Mouse (Mus musculus) embryonic stem cell, embryonic (primary cell): ENCODE data around the gene Pard3b.

ENCODE experiments used
- CTCF ChIA-PET, 4 experiments: fragments of 300-600 bp in 2 of 4; fragments of 350-600 bp in 2 of 4; sonication (Branson Sonifier 250); formaldehyde crosslinking; loops; one replicate each; lab custom pipeline; 2022; ENCODE audit warnings: inconsistent platforms in 2 of 4; lab: Charles Lee
- POLR2A ChIA-PET, 4 experiments: fragments of 300-600 bp in 2 of 4; fragments of 350-600 bp in 2 of 4; sonication (Branson Sonifier 250); formaldehyde crosslinking; loops; one replicate each; lab custom pipeline; 2022; ENCODE audit warnings: antibody characterized with exemption in 4 of 4, inconsistent platforms in 1 of 4; lab: Charles Lee

Gene Pard3b

DNA sequence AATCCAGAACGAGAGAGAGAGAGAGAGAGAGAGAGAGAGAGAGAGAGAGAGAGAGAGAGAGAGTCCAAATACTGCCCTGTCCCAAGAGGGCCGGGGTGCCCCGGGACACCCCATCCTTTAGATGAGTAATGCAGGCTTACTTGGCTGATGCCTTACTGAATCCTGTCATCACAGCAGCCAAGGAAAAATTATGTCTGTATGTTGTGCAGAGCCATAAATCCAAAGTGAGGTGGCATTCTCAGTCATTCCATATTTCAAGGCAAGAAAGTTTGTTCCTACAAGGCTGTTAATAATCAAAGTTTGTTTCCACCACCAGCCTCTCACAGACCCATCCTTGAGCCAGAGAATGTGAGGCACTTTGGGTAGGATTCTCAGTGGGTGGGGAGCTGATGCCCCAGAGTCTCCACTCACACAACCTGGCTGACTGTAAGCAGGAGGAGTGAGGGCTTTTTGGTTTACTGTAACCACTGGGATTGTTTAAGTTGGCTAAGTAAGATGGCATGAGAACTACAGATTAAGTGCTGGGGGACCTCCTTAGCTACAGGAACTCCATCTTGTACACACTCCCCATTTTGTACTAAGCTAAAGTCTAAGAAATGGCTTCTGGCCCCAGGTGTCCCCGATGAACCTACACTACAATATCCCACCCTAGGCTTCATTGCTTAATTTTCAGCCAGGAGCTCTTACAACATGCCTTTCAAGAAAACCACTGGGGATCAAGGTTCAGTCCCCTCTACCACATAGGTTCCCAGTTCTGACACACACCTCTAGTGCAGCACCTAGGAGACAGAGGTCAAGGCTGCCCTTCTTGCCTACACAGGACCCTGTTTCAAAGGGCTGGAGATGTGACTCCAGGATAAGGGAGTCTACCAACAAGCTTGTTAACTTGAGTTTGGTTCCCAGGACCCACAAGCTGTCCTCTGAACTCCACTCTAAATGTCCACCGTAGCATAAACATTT lies 1027.4 kb downstream of the Pard3b start:
- ChIA-PET CTCF (interaction anchor here in 3 of 4 experiments (0.6 to 1.2 kb wide), 4 partner anchors 12 to 99 kb away, joined by 3 to 11 read pairs (median 4); no protein-coding TSS in a partner anchor), POLR2A (interaction anchor here in 2 of 4 experiments (1.1 to 1.6 kb wide), 4 partner anchors 12 to 35 kb away, joined by 3 to 6 read pairs (median 4); no protein-coding TSS in a partner anchor)

DNA sequence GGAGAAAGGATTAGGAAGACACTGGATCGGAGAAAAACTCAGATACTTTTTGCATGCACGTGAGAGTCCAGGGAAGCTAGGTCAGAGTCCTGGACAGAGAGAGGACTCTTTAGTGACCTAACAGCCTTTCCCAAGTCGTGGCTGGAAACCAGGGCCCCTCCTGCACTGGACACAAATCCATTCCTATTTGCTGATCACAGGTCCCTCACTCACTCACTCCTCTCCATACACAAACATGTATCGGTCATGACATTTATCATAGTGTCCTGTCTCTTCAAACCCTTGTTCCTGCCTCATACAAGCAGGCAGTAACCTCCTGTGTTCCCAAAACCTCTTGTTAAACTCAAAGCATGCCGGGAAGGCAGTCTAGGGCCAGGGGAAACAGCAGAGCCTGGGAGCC lies 1028.2 kb downstream of the Pard3b start:
- ChIA-PET CTCF (interaction anchor here in 1 of 4 experiments (1.2 kb wide), 1 partner anchor 34 kb away, joined by 3 read pairs; no protein-coding TSS in a partner anchor), POLR2A (interaction anchor here in 2 of 4 experiments (1.1 to 1.6 kb wide), 3 partner anchors 12 to 34 kb away, joined by 3 to 4 read pairs (median 3); no protein-coding TSS in a partner anchor)

DNA sequence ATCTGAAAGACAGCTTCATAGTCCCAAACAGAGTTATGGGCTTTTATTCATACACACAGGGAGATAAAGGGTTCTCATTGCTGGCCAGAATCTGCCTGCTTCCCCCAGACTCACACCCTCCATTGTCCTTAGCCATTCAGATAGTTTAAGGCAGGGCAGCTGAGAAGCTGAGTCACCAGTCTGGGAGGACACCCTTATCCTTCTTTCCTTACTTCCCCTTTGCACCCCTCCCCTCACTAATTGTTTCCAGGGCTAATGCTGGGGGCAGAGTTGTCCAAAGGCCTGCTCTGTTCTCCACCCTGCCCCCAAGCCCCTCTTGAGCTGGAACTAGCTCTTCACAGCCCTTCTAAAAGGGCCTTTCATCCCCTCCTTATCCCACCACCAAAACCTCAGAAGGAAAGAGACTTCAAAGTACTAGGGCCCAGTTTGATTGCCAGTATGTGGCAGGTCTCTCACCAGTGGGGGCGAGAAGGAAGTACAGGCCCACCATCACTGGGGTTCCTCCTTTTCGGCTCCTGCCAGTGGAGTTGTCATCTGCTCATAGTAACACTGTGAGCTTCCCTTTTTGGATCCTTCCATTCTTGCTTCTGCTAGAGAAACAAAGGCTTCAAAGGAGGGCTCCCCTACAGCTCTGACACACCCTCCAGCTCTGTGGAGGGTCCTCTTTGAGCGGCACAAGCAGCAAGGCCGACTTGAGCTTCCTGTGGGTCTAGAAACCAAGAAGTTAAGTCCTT lies 1040.2 kb downstream of the Pard3b start:
- ChIA-PET POLR2A (interaction anchor here (1.1 to 1.7 kb wide), 9 partner anchors 9 to 569 kb away, joined by 3 to 8 read pairs (median 4); partner anchors contain the start of gene Nrp2 (in 1 of the 4)), CTCF (interaction anchor here in 3 of 4 experiments (0.5 to 1.2 kb wide), 4 partner anchors 13 to 22 kb away, joined by 3 to 5 read pairs (median 4); no protein-coding TSS in a partner anchor)

DNA sequence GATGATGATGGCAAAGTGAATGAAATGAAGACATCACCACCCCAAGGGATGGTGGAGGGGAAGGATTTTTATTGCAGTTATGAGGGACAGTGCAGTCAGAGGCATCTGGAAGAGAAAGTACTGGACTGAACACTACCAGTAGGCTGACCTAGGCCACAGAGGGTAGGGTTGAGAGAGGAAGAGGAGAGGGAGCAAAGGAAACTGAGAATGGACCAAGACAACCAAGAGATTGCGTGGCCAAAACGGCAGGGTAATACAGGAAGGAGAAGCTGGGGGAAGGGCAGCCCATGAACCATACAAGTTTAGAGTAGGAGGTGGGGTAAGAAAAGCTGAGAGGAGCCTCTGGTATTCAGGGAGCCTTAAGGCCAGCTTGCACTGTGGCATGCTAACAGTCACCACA lies 1040.8 kb downstream of the Pard3b start:
- POLR2A ChIA-PET: interaction anchor here in 2 of 4 experiments (1.1 to 1.7 kb wide), 5 partner anchors 9 to 57 kb away, joined by 3 to 6 read pairs (median 4); partner anchors contain the start of gene Nrp2 (in 1 of the 2)
- CTCF ChIA-PET: no interaction called here

DNA sequence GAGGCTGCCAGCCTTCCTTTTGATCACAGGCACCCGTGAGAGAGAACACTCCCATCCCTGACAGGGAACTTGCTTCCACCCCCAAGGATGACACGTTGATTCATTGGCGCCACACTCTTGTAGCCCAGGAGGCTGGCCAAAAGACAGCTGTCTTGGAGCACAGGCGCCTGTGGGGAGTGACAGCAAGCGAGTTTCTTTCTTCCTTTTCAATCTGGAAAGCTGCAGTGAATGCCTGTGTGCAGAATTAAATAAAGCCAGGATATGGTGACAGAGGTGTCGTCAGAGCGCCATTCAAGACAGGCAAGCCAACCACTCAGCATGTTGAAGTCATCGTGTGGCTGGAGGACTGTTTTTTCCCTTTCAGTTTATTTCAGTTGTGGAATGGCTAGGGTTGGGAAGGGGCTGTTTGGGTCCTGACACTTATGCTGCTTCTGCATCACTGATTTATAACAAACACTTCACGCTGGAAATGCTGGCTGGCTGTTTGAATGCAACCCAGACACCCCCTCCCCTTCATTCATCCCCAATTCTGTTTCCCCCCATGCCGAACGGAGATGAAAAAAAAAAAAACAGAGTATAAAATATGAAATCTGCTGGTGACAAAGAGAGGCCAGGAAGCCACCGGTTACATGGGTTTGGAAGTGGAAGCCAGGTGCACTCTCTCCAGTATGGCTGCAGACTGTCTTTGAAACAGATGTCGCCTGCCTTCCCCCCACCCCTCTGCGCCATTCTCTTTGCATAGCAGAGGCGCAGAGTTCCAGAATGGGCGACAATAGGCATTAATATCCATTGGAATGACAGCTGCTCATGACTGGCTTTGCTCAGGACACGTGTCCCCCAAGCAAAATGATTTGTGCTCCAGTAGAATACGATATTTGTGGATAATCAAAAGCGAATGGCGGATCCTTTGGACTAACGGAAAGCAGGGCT lies 1044.1 kb downstream of the Pard3b start:
- CTCF ChIA-PET: no interaction called here
- POLR2A ChIA-PET: interaction anchor here in 1 of 4 experiments (1.6 kb wide), 1 partner anchor 17 kb away, joined by 3 read pairs; no protein-coding TSS in a partner anchor

DNA sequence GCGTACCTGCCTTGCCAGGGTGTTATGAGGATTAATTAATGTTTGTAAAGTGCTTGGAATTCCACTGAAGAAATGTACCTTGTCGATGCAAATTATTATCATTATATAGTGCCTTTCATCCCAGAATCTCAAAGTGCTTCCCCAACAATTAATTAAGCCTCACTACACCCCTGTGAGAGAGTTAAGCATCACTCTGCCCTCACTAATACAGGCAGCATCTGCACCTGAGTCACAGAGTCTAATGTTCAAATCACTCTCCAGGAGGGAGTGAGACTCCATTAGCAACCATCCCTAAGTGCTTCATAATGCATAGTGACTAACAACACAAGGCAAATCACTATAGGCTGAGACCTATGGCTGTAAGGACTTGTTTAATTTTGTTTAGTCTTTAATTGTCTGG lies 1044.9 kb downstream of the Pard3b start:
- POLR2A ChIA-PET: no interaction called here
- CTCF ChIA-PET: no interaction called here

DNA sequence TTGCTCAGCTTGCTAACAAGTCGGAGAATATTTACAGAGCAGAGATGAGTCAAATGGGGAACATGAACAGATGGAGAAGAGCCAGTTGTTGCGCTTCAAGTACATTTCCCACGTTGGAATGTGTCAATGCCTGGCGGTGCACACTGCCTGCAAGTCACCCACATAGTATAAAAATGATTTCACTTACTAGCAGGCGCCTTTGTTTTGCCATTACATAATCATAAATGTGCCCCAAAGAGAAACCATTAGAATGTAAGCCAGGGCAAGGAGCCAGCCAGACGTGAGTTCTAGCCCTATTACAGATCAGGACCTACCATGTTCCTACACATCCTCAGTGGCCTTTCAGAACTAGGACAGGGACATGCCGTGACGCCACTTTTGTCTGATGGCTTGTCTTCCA lies 1048.9 kb downstream of the Pard3b start:
- POLR2A ChIA-PET: interaction anchor here in 1 of 4 experiments (0.7 kb wide), 1 partner anchor 49 kb away, joined by 4 read pairs; no protein-coding TSS in a partner anchor
- CTCF ChIA-PET: interaction anchor here in 2 of 4 experiments (0.7 kb wide), 2 partner anchors 14 to 376 kb away, joined by 3 to 7 read pairs; no protein-coding TSS in a partner anchor

DNA sequence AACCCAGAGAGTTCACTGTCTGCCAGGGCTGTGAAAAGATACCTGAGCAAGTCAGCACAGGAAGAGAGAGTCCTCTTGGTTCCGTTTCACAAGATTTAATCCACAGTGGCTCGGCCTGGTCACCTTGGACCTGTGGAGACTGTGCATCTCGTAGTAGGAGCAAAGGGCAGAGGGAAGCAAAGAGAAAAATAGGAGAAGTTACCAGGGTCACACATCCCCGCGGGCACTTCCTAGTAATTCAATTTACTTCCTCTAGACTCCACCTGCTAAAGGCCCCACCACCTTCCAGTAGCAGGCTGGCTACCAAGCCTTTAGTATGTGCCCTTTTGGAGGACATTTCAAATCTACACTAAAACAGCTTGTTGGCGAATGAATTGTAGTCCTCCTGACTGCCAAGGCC lies 1052.6 kb downstream of the Pard3b start:
- ChIA-PET CTCF (no interaction called here), POLR2A (no interaction called here)
